Mouse (Mus musculus): ENCODE data around the gene Nlrp9a.
"Not testable (repeated sequence)": the region's sequence is repeated elsewhere in the genome, so short reads cannot be mapped to it uniquely, and the experiment has no call there.

Nlrp9a gene

GRCm38 (mm10) chr7:26534723-26535122 is at the start of gene Nlrp9a:
Gene Nlrp9a, plus strand, starts transcription at chr7:26535023.
- DNase-seq (ENCODE audit: low read depth, low spot score), result not testable (repeated sequence)

DNA sequence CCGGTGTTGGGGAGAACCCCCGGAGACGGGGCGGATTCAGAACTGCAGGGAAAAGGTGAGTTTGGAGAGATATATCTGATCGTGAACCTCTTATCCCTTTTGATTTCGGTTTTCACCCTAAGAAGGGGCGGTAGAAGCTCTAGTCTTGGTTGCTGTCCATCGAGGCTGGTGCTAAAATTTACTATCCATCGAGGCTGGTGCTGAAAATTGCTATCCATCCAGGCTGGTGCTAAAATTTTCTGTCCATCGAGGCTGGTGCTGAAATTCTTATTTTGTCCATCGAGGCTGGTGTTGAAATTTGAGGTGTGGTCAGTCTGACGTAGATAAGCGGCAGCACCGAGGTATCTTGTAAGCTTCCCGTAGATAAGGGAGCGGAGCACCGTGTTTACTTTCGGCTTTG is 45.3 kb upstream of the Nlrp9a start:
- DNase-seq (ENCODE audit: low read depth, low spot score), result not testable (repeated sequence)

DNA sequence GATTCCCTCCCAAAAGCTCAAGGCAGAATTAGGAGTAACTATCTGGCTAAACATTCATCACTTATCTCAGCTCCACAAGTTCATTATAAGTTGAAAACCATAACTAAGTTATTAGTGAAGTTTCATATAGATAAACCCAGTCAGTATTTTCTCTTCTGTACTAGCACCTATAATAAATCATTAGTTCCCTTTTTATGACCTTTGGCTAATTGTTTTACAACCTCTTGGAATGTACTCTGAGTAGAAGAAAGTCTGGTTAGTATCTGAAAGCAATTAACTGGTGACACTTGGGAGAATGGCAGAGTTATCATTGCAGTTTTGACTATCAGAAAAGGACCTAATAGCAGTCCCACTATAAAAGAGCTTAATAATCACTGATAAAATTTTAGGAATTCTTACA is 54.3 kb downstream of the Nlrp9a start:
- DNase-seq (ENCODE audit: low read depth, low spot score), result no peak

- DNase-seq (ENCODE audit: low read depth, low spot score), result no peak
Observed at GRCm38 (mm10) chr7:26589774-26590173, 55.0 kb downstream of the Nlrp9a start.

- DNase-seq (ENCODE audit: low read depth, low spot score), result not testable (repeated sequence)
Observed at GRCm38 (mm10) chr7:26618364-26618763, 83.5 kb downstream of the Nlrp9a start, which contains the start of gene Vmn1r185. Gene Vmn1r185, minus strand, starts transcription at chr7:26618464.
